Mouse (Mus musculus): ENCODE data around the gene Mutyh. TPM values are rescaled to one million over a fixed set of nuclear protein-coding genes. Genes with fewer than 3 reads are reported as not detected.

The Mutyh gene
- 14.4 TPM for total RNA-seq (2023)

GRCm38 (mm10) chr4:116807197-116808129 lies at the start of gene Mutyh, which contains the start of gene Toe1:
Mutyh (plus strand) TSS chr4:116807723.
Toe1 (minus strand) TSS chr4:116807640.

GRCm38 (mm10) chr4:116821694-116822016 lies 14.1 kb downstream of the Mutyh start, which contains the start of gene Hpdl:
Hpdl (minus strand) TSS chr4:116821707.

Other genes with a start within 250 kb of the Mutyh start
- gene Ccdc17, start 211.1 kb upstream of the Mutyh start, total RNA-seq (2023), result 12.2 TPM
- 91.3 TPM for gene Nasp, start 179.8 kb upstream of the Mutyh start, total RNA-seq (2023)
- 191 TPM for gene Akr1a1, start 156.0 kb upstream of the Mutyh start, total RNA-seq (2023)
- 162 TPM for gene Prdx1, start 122.2 kb upstream of the Mutyh start, total RNA-seq (2023)
- 4.8 TPM for gene Mmachc, start 99.3 kb upstream of the Mutyh start, total RNA-seq (2023)
- gene Ccdc163, start 99.2 kb upstream of the Mutyh start, total RNA-seq (2023), result 15.5 TPM
- gene Tesk2, start 86.8 kb upstream of the Mutyh start, total RNA-seq (2023), result 7.7 TPM
- 53.9 TPM for gene Toe1, start 83 bp upstream of the Mutyh start, total RNA-seq (2023)
- gene Hpdl, start 14.0 kb downstream of the Mutyh start, total RNA-seq (2023), result not detected
- 0.12 TPM for gene Zswim5, start 69.7 kb downstream of the Mutyh start, total RNA-seq (2023)
- gene Urod, start 186.7 kb downstream of the Mutyh start, total RNA-seq (2023), result 47.8 TPM
- gene Hectd3, start 187.6 kb downstream of the Mutyh start, total RNA-seq (2023), result 38.4 TPM
- gene Eif2b3, start 211.7 kb downstream of the Mutyh start, total RNA-seq (2023), result 25.8 TPM

Measured in CD8-positive naive resting alpha-beta T cell, adult 57 days (primary cell).